Mouse (Mus musculus) monocyte, adult 2 months (primary cell): ENCODE results near the gene Gm15319.
"Not testable (repeated sequence)": the region's sequence is repeated elsewhere in the genome, so short reads cannot be mapped to it uniquely, and the experiment has no call there.

ENCODE experiments used
- DNase-seq, 2 experiments: peaks; one replicate each; pipeline ENCODE4 v3.0.0; 2022; ENCODE audit warnings: low spot score in 2 of 2, low read depth in 1 of 2

Gene Gm15319

DNA sequence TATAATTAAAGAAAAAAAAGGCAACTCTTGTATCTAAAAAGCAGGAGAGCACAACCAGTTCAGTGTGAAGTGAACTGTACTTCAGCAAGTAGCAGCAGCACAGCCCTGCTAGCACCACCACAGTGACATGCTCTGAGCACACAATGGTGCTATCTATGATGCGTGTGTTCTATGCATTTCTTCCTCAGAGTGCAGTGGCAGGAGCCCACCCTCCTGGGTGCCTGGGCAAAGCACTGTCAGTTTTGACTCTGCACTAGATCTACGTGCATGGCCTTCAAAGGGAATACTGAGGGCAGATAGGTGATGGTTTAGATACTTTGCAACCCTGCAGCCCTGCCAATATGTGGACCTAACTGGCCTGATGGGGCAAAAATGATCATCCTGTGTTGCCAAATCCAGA is at the start of gene Gm15319:
Gm15319 (minus strand) TSS at position 101 of the 400 bp plus-strand sequence.
- DNase-seq = not testable (repeated sequence)

DNA sequence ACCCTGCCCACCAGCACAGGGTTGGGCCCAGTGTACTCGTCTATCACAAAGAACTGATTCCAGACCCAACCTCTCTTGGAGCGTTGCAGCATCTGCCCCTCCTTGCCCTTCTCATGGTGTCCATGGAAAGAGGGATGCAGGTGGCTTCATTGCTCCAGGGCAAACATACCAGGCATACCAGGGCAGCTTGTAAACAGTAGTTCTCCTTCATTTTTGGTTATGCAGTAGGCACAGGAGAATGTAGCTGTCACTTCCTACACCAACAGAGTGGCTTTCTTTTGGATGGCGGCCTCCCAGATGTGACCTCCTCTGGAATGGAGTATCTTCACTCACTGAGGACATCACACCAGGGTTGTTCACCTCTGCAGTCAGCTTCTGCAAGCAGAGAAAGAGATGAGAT is 47.3 kb upstream of the Gm15319 start:
- DNase-seq = not testable (repeated sequence)

DNA sequence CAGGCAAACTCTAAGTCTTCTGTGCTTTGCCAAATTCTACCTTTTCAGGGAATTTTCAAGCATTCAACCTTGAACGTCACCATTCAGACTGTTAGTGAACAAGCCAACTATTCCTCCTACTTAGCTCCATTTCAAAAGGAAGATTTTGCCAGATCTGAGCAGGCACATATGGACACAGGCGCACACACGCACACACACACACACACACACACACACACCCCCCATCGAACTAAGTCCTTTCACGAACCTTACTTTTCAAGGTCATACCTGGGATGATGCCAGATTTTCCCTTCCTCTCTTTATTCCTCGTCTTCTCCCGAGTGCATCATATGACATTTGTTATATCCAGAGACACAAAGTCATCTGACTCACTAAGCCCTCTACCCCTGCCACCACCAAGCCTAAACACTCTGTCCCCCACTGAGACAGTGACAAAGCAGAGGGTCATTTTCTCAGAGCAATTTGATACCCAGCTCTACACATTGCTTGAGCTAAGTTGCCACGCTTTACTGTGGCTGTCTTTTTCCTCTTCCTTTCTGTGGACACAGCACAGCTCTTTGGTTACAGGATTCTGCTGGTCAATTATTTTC is 45.5 kb upstream of the Gm15319 start:
- DNase-seq = not testable (repeated sequence)

DNA sequence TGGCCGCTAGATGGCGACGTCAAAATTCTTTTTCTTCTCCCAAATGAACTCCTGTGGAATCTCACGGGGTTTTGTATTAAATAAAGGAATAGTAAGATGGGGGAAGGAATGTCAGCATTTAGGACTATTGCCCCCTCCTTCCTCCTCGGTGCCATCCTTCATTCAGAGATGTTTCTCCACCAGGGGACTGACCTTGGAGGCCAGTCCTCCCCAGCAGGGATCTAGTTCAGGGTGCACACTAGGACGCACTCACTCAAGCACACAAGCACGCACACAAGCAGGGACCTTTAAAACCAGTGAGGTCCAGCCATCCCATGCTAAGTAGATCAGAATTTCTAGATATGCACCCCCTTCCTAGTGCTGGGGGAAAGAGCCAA is 26.3 kb upstream of the Gm15319 start:
- DNase-seq = not testable (repeated sequence)

DNA sequence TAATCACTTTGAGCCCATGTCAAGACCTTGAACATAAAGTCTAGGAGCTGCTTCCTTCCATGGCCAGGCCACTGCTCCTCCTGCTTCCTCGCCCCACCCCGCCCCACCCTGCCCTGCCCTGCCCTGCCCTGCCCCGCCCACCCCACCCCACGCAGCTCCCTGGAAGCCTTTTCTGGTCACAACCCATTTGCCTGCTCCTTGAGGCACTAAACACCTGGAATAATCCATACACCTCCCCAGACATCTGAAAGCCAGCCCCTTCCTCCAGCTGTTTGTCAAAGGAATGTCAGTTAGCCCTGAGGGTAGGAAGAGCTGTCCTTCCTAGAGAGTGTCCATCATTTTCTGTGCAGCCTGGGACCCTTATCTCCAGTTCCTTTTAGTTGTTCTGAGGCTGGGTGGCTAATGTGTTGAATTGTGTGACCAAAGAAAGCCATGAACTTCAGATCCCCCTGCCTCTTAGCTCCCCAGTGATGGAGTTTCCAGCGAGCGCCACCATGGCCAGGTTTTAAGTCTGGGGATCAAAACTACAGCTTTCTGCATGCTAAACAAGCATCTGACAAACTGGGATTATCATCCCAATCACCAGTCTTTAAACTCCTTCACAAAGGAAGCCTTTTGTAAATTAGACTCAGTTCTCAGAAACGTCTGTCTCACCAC is 25.8 kb upstream of the Gm15319 start:
- DNase-seq = not testable (repeated sequence)

DNA sequence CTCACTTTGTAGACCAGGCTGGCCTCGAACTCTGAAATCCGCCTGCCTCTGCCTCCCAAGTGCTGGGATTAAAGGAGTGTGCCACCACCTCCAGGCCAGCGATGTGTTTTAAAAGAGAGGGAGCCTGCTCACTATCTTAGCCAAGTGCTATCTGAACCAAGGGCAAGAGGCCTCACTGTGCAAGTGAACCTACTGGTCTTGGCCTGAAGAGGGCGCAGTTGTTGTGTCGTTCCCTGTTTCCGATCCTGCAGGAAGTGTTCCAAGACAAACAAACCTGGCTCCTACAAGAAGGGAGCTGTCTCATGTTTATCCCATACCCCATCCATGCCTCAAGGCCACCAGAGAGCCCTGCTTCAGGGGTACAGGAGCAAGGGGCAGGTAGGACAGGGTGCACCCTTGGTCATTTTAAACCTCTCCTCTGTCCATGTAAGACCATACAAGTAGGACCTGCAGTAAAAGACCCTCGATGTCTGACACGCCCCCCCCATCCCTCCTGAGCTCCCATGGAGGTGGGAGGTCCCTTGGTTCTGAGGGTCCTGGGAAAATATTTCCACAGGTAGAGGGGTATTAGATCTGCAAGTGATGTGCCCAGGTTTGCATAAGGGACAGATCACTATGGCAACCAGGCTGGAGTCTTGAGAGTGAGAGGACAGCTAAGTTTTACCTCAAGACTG is 24.2 kb upstream of the Gm15319 start:
- DNase-seq = not testable (repeated sequence)

DNA sequence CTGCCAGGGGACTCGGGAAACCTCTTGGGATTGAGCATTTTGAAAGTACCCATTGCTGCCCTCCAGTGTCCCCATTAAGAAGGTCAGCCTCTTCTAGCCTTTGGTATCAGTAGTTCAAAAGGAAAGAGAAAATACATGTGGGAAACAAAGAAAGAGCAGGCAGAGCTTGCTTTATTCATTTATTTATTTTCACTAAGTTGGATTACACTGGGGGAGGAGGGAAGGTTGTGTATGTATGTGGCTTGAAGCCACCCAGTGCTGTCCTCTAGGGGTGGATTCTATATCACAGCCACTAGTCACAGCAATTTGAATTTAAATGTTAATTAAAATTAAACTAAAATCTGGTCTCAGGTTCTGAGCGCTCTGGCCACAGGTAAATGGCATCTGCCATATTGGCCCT is 22.0 kb upstream of the Gm15319 start:
- DNase-seq = not testable (repeated sequence)

DNA sequence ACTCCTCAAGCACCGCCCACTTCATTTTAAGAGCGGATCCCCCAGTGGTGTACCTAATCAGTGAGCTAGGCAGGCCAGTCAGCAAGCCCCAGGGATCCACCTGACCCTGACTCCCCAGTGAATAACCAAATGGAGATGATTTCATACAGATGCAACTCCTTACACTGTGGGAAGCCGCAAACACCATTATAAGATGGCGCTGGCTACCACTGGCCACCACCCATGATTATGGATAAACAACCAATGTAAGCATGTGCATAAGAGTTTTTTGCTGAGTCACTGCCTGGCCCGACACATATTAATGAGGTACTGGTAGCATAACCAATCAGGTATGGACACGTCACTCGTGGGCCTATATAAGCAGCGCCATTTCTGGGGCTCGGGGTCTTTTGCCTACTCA is 21.1 kb upstream of the Gm15319 start:
- not testable (repeated sequence) for DNase-seq

DNA sequence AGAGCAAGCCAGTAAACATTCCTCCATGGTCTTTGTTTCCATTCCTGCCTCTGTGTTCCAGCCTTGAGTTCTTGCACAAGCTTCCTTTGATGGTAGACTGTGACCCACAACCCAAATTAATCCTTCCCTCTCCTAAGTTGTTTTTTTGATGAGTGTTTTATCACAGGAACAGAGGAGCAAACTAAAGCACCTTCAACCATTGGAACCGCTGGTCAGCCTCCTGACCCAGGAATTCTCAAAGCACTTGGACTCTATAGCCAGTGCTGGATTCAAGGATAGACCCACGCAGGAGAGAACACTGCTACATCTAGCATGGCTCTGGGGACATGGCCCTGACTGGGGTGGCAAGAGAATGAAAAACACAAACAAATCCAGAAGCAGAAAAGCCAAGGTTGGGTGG is 19.1 kb upstream of the Gm15319 start:
- DNase-seq = not testable (repeated sequence)

DNA sequence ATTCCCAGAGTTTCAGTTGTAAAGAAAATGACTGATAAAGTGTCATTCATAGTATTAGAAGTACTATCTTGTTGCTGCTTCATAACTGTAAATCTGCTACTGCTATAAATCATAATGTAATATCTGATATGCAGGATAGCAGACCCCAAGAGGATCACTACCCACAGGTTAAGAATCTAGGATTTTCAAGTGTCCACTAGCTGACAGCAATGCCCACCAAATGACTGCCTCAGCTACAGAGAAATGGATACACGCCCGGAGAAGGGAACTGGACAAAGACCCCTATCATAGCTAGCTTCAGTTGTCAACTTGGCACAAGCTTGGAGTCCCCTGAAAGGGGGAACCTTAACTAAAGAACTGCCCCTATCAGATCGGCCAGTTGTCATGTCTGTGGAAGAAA is 18.6 kb upstream of the Gm15319 start:
- not testable (repeated sequence) for DNase-seq

DNA sequence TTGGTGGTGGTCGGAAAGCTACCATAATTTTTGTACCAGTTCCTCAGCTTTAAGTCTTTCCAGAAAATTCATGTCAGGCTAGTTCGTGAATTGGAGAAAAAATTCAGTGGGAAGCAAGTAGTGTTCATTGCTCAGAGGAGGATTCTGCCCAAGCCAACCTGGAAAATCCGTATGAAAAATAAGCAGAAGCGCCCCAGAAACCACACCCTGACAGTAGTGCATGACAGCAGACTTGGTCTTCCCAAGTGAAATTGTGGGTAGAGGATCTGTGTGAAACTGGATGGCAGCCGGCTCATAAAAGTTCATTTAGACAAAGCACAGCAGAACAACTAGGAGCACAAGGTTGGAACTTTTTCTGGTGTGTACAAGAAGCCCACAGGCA is 18.2 kb upstream of the Gm15319 start:
- DNase-seq = not testable (repeated sequence)

DNA sequence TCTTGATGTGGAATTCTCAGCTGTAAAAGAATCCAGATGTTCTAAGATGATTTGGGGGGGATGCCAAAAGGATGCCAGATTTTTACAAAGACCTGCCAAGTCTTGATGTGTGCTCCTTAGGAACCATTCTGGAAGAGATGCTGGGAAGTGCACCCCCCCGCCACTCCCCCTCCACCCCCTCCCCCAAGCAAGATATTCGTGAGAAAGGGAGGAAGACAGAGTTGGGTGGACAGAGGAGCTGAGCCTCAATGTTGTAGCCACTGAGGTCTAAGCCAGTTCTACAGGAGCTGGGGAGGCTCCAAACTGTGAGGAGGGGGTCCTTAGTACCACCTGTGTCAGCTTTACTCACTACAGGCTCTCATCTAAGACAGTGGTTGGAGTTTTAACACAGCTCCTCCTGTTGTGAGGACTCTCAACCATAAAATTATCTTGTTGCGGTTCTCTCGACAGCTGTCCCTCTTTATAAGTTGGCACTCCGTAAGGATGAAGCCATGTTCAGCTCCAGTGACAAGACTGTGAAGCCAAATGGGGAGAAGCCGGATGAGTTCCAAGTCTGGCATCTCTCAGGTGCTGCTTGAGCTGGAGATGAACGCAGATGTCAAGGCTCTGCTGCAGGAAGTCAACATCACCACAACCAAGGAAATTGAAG is 17.7 kb upstream of the Gm15319 start:
- DNase-seq = not testable (repeated sequence)

DNA sequence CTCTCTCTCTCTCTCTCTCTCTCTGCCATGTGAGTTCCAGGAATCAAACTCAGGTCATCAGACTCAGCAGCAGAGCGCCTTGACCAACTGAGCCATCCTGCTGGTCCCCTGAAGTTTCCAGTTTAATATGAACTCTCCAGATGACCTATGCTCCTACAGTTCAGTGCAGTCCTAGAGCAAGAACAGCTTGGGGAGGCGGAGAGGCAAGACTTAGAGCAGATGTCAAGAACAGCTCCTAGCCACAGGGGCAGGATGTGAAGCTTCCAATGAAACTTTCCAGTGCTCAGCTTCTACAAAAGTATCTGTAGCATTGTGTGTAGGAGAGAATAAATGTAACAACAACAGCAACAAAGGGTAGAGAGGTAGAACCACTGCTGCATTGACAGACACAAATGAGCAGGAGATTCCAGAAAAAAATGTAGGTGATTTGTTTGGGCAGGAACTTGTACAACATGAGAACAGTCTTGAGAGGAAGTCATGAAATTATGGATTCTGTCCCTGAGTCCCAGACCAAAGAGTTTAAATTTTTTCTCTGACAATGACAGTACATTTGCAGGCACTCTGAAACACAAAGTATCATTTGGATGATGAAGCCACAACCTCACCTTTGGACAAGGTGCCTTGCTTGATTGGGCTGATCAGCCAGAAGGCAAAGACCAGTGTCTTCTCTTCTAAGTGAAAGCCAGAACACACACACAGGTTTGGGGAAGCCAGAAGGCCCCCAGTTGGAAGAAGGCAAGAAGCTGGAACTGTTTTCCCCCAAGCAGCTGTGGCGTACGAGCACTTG is 16.8 kb upstream of the Gm15319 start:
- DNase-seq = not testable (repeated sequence)

DNA sequence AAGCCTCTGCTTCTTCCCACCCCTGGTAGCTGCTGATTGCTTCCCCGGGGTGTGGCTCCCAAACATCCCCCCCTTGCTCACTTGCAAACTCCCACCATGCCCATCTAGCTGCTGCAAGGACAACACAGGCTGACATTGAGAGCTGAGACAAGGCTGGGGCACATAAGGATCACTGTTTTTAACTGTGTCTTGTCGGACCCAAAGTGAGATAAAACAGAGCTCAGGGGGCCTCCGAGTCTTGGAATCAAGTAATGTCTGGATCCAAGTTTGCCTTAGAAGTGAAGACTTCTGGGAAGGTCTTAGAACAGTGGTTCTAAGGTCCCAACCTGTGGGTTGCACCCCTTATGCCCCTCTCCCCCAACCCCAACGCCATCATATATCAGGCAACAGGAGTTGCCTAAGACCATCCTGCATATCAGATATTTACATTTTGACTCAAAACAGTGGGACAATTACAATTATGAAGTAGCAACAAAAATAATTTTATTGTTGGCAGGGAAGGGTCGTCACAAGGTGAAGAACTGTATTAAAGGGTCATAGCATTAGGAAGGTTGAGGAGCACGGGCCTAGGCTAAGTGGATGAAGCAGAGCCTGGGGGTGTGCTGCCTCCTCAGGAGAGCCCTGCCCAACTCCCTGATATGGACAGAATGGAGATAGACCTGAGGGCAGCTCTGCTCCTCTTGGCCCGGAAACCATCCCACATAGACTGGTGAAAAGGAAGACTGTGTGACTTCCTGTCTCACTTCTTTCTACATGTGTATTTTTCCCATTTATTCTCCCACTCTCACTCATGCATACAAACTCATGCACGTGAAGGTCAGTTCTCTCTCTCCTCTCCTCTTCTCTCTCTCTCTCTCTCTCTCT is 16.0 kb upstream of the Gm15319 start:
- DNase-seq = peak in 1 of 2 experiments; percentile 27

DNA sequence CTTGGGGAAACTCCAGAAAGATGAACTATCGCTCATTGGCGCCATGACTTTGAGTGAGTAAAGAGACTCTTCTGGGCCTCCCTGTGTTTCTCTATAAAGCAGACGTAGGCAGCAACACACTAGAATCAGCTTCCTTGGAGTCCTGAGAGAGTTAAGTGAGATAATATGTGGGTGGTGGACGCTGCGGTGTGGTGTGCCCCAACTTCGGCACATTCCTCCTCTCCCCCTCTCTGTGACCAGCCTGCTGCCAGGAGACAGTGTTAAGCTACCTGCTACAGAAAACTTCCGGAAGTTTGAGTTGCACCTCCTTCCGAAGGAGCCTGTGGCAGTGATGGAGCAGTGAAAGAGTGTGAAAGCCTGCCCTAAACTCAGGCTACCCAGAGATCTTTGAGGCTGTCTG is 15.3 kb upstream of the Gm15319 start:
- peak in 1 of 2 experiments; percentile 24 for DNase-seq

DNA sequence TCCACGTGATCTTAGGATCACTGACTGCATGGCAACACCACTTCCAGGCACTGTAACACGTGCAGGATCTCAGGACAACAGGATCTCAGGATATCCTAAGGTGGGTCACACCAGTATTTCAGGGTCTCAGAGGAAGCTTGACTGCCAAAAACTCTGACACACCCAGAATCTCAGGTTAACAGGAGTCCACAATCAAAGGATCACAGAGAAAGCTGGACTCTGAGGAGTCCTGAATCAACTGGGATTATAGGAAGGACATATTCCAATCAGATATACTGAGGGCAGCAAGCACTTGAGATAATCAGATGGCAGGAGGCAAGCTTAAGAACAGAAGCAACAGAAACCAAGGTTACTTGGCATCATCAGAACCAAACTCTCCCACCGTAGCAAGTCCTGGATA is 12.7 kb upstream of the Gm15319 start:
- not testable (repeated sequence) for DNase-seq

DNA sequence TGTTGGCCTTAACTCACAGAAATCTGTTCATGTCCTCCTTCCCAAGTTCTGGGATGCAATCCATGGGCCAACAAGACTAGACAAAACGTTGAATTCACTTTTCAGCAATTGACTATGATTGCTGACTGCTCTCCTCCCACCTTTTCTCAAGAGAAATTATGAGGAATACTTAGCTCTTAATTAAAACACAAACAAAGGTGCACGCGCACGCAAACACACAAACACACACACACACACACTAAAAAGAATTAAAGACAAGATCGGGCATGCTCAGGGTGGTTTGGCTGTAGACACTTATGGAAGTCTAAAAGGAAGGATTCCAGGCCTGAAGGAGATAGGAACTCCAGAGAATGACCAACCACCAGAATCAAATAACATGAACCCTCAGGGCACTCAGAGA is 6.6 kb downstream of the Gm15319 start:
- DNase-seq = not testable (repeated sequence)

DNA sequence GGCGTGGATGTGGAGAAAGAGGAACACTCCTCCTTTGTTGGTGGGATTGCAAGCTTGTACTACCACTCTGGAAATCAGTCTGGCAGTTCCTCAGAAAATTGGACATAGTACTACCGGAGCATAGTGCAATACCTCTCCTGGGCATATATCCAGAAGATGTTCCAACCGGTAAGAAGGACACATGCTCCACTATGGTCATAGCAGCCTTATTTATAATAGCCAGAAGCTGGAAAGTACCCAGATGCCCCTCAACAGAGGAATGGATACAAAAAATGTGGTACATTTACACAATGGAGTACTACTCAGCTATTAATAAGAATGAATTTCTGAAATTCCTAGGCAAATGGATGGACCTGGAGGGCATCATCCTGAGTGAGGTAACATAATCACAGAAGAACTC is 9.4 kb downstream of the Gm15319 start:
- DNase-seq = peak in 1 of 2 experiments; percentile 25

DNA sequence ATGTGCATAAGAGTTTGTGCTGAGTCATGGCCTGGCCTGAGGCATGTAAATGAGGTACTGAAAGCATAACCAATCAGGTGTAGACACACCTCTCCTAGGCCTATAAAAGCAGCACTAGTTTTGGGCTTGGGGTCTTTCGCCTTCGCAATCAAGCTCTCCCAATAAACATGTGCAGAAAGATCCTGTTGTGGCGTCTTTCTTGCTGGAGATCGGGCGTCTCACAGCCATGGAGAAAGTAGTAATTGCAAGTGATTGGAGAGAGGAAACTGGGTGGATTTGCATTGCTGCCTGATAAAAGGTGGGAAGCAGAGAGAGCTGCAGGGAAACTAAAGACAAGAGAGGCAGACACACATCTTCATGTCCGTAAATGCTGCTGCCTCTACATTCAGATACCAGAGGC is 60.3 kb downstream of the Gm15319 start:
- not testable (repeated sequence) for DNase-seq

DNA sequence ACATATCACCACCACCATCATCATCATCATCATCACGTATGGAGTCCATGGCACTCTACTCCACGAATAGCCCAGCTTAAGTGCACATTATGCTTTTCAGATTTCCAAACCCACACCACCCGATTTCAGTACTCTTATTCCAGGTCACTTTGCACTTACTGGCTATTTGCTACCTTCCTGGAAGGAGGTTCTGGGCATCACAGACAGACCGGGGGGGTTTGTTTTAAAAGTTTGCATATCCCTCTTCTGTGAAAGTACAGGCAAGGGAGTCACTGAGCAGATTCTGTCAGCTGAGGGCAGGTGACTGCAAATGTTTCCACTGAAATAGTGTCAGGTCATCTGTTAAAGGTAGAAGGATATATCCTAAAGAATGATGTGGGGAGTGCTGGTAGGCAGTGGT is 63.0 kb downstream of the Gm15319 start:
- DNase-seq = not testable (repeated sequence)
